Mouse (Mus musculus) kidney, postnatal 0 days (tissue): Measurements from ENCODE around the gene Slc43a3. TPM values are rescaled to one million over a fixed set of nuclear protein-coding genes. Genes with fewer than 3 reads are reported as not detected.

Source experiments
- ATAC-seq: fragments of 200-750 bp; cut with Nextera tagmentation; replicated peaks from 2 replicates; pipeline ENCODE4 v1.8.0; 2017; ENCODE audit warnings: low read depth, moderate number of reproducible peaks, moderate TSS enrichment, moderate library complexity; ENCODE audit not compliant: low FRiP score
- DNase-seq: peaks from one replicate; pipeline ENCODE4 v3.0.0-alpha.2; 2016; ENCODE audit warnings: low spot score
- H3K27ac ChIP-seq: fragments of 300-500 bp; sonication (generic); 2 replicates; pipeline ENCODE4 v1.5.1; 2014; ENCODE audit warnings: mild to moderate bottlenecking
- H3K27me3 ChIP-seq: fragments of 300-500 bp; sonication (generic); 2 replicates; pipeline ENCODE4 v1.6.1; 2014; ENCODE audit warnings: low read length, mixed read lengths; ENCODE audit not compliant: insufficient read depth
- H3K36me3 ChIP-seq: fragments of 300-500 bp; sonication (generic); 2 replicates; pipeline ENCODE4 v1.6.1; 2014; ENCODE audit warnings: low read length, mixed read lengths; ENCODE audit not compliant: insufficient read depth
- H3K4me1 ChIP-seq: fragments of 300-500 bp; sonication (generic); replicated peaks from 2 replicates; pipeline ENCODE4 v1.6.1; 2014; ENCODE audit warnings: antibody characterized with exemption, low read length, mixed read lengths; ENCODE audit not compliant: insufficient read depth
- H3K4me2 ChIP-seq: fragments of 300-500 bp; sonication (generic); 2 replicates; pipeline ENCODE4 v1.6.1; 2014; ENCODE audit warnings: mild to moderate bottlenecking, low read length, moderate library complexity, mixed read lengths
- H3K4me3 ChIP-seq: fragments of 300-500 bp; sonication (generic); replicated peaks from 2 replicates; pipeline ENCODE4 v1.5.1; 2014; ENCODE audit warnings: low read depth, low read length
- H3K9ac ChIP-seq: fragments of 300-500 bp; sonication (generic); 2 replicates; pipeline ENCODE4 v1.6.1; 2014; ENCODE audit warnings: low read depth, low read length
- H3K9me3 ChIP-seq: fragments of 300-500 bp; sonication (generic); replicated peaks from 2 replicates; pipeline ENCODE4 v1.6.1; 2016; ENCODE audit warnings: low read length, inconsistent platforms, mixed read lengths
- CTCF ChIP-seq: IDR thresholded peaks from 2 replicates; pipeline ENCODE4 v1.5.1; 2016; ENCODE audit warnings: antibody characterized with exemption, low read depth, mild to moderate bottlenecking, moderate library complexity
- WGBS: fragments of 180-500 bp; shearing (Covaris S2); extraction: QIAGEN DNeasy Blood & Tissue Kit; methylation state at CpG from one replicate; pipeline ENCODE4 v1.1.7; 2014; 5-methylcytosine and 5-hydroxymethylcytosine counted together
- polyA plus RNA-seq: library from polyadenylated mRNA; unstranded; fragments of >200 nt; fragmentation: Nextera tagmentation; extraction: Ambion mirVana; gene quantifications from 2 replicates; pipeline ENCODE4 v1.2.1, GENCODE M21; 2015

The Slc43a3 gene
- polyA plus RNA-seq = 36.7 and 41.4 TPM in 2 replicates

DNA sequence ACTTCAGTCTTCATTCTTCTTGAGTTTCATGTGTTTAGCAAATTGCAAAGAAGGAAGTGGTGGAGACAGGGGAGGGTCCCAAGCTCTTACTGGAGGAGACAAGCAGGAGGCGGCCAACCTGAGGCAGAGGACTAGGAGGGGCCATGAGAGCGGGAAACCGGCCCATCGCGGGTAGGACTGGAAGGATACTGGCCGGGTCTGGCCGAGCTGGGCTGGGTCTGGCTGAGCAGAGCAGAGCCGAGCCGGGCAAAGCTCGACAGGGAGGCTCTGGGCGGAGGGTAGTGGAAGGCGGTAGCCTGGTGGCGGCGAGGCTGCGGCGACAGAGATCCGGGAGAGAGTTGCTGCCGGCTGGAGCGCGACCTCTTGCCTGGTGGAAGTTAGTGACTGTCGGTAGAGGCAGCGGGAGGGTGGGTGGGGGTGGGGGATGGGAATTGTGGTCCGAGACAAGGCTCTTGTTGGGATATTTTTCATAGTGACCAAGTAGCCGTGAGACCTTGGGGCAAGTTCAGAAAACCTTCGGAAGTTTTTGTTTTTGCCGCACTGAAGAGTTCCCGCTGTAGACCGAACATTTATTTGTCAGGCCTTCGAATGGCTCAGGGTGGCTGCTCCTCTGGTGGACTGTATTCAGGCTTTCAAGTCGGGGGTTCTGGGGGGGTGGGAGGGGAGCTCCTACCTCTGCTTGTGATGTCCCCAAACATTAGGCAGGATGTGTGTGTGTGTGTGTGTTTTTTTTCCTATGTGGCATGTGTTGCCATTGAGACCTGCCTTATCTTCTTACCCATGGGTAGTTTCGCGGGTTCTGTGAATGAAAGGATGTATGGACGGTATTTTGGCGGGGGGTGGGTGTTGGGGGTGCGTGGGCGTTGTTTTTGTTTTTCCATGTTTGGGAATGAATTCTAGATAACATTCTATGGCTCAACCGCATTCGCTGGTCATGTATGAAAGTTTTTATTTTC lies at the start of gene Slc43a3:
Gene Slc43a3 (plus strand): TSS at position 106 of the 956 bp plus-strand sequence.
- no peak for TF ChIP-seq CTCF
- H3K36me3 ChIP-seq = no peaks in the 10 kb centered on the region
- H3K27ac ChIP-seq = peak within 1 kb of the TSS; percentile 80

DNA sequence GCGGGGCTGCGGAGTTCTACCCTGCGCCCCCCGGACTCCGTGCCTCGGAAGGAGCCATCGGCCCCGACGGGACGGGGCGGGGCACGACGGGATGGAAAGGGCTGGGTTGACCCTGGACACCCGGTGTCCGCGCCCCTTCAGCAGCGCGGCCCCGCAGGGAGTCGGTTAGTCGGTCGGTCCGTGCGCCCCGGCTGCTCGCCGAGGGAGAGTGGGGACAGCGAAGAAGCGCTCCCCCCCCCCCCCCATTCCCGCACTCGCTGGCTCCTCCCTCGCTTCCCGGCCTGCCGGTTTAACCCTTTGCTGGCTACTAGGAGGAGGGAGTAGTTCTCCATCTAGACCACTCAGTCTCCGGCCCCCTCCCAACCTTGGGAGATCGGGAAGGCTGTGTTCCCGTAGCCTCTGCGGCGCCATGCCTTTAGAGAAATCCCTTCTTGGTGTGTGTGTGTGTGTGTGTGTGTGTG lies 49.5 kb upstream of the Slc43a3 start:
- TF ChIP-seq CTCF = no peak
- under 1% methylated on average over 37 of the region's 39 CpGs for WGBS
- Histone ChIP-seq H3K4me1 (peaks cover 16% of the 10 kb centered on the region; the same call in 1 of the 2 replicates), H3K9ac (peak overlapping the region; percentile 46; the same call in 1 of the 2 replicates), H3K27me3 (peaks cover 43% of the 10 kb centered on the region), H3K4me3 (peak overlapping the region; percentile 59), H3K9me3 (no peaks in the 10 kb centered on the region), H3K36me3 (no peaks in the 10 kb centered on the region), H3K4me2 (peak overlapping the region; percentile 93), H3K27ac (no peak overlapping the region)
- ATAC-seq (peak; percentile 18), DNase-seq (peak; percentile 65)

More for the DNA sequence above, at the start of gene Slc43a3:
- Histone ChIP-seq H3K9ac (peak within 1 kb of the TSS; percentile 61), H3K4me2 (peak within 1 kb of the TSS; percentile 62), H3K9me3 (no peaks in the 10 kb centered on the region), H3K4me1 (peaks cover 8% of the 10 kb centered on the region; the same call in 1 of the 2 replicates), H3K4me3 (peak within 1 kb of the TSS; percentile 41), H3K27me3 (no peaks in the 10 kb centered on the region)
- DNase-seq (peak; percentile 98), ATAC-seq (peak; percentile 98)
- 9% methylated on average over 36 of the region's 38 CpGs for WGBS

DNA sequence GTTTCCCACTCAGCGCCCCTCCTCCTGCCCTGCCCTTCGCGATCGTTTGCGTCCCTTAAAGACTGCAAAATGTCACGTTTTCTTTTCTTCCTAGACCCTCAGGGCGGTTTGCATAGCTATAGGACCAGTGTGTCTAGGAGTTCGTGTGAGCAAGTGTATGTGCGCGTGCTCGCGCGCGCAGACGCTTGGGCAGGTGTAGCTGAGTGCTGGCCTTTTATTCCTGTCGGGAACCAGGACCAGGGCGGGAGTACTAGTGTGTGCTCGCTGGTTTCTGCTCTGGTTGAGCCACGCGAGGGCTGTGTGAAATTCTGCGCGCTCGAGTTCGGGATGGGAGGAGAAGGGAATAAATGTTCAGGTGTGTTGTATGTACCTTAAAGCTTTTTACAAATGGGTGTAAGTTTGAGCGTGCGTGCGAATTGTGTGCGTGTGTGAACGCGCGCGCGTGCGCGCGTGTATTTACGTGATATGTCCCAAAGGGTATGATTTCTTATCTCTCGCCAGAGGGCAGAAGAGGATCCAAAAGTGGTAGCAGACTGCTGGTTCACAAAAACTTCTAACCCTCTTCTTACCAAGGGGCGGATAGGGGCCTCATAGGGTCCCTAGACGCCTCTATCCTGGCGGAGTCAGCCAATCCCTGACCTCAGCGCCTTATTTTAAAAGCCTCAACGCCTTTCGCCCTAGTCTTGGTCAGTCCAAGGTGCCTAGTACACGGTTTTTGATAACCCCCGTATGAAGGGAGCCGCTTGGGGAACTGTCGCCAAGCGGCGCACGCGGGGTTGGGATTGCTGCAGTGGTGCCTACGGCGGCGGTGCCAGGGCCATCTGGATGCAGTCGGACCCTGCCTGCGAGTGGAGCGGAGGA lies 48.7 kb upstream of the Slc43a3 start:
- Histone ChIP-seq H3K9me3 (no peaks in the 10 kb centered on the region), H3K4me2 (peak overlapping the region; percentile 93), H3K4me1 (peaks cover 15% of the 10 kb centered on the region; the same call in 1 of the 2 replicates), H3K4me3 (peak overlapping the region; percentile 59), H3K27ac (no peak overlapping the region), H3K27me3 (peaks cover 43% of the 10 kb centered on the region), H3K9ac (0 out of 2 replicates have a peak overlapping the region, but pooled peaks have one; percentile 18), H3K36me3 (no peaks in the 10 kb centered on the region)
- WGBS = under 1% methylated on average over 58 of the region's 58 CpGs
- DNase-seq (peak; percentile 68), ATAC-seq (no peak)
- TF ChIP-seq CTCF = peak; percentile 25; the same call in 1 of the 2 replicates

DNA sequence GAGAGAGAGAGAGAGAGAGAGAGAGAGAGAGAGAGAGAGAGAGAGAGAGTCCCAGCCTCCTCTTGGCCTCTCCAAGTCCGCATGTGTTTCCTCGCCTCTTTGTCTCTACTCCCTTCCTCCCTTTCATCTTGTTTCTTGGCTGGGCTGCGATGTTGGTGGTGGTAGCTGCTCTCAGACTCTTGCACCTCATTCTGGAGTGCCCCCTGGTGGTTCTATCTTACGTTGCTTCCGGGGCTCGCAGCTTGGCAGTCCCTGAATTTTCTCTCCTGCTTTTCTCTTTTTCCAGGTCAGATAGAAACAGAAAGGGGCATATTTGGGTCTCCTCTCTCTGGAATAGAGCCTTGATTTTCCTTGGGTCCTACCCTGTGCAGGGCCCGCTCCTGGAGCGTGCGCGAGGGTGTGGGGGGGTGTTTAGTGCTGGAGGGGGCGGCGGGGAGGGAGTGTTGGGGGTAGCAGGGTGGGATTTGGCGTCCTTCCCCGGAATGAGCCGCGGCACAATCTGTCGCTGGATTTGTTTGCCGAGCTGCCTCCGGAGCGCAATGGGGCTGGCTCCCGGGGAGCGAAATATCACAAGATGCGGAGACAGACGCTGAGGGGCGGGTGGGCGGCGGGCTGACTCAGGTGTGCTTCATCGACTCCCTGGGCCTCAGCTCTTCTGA lies 47.6 kb upstream of the Slc43a3 start:
- WGBS = under 1% methylated on average over 28 of the region's 28 CpGs
- TF ChIP-seq CTCF = peak; percentile 67
- no peak overlapping the region for H3K27ac ChIP-seq
- H3K4me2 ChIP-seq = peak overlapping the region; percentile 44
- peaks cover 12% of the 10 kb centered on the region; the same call in 1 of the 2 replicates for H3K4me1 ChIP-seq
- peak; percentile 78 for DNase-seq
- ATAC-seq = no peak
- peak overlapping the region; percentile 16; the same call in 1 of the 2 replicates for H3K4me3 ChIP-seq
- H3K36me3 ChIP-seq = no peaks in the 10 kb centered on the region
- H3K27me3 ChIP-seq = peaks cover 44% of the 10 kb centered on the region
- no peak overlapping the region for H3K9ac ChIP-seq
- no peaks in the 10 kb centered on the region for H3K9me3 ChIP-seq

DNA sequence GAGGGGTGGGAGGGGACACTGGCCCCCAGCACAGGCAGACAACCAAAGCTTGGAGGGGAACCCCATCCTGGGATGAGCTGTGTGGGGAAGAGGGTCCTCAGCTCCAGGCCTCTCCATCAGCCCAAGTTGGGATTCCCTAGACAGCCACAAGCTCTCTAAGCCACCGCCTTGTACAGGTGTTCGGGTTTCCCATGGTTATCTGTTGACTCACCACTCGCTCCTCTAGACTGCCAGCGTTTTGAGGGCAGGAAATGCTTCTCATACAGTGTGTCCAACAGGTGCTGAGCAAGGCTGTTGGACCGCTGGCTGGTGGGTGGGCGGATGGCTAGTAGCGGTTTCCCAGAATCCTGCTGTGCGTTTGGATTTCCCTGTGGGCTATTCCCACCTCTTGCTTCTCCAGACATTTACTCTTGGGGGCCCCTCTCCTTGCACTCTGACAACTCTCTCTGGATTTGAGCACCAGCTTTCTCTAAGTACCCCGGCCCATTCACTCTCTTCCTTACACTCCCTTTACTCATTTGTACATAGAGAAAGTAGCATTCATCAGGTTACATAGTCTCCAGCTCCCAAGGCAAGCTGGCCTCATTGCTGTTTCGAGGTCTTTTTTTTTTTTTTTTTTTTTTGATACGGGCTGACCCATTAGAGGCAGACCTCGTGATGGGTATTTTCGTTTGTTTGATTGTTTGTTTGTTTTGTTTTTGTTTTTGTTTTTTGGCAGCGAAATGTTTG lies 46.9 kb upstream of the Slc43a3 start:
- Histone ChIP-seq H3K4me3 (no peak overlapping the region), H3K27ac (no peak overlapping the region), H3K4me2 (peak overlapping the region; percentile 44), H3K9me3 (no peaks in the 10 kb centered on the region), H3K27me3 (peaks cover 38% of the 10 kb centered on the region), H3K36me3 (no peaks in the 10 kb centered on the region), H3K4me1 (peaks cover 12% of the 10 kb centered on the region; the same call in 1 of the 2 replicates), H3K9ac (no peak overlapping the region)
- ATAC-seq (0 out of 2 replicates have a peak, but pooled peaks have one; percentile 1), DNase-seq (no peak)
- 11% methylated on average over 14 of the region's 14 CpGs for WGBS
- no peak for TF ChIP-seq CTCF
